Mouse (Mus musculus): Measurements from ENCODE around the gene Btbd16.

The Btbd16 gene

GRCm38 (mm10) chr7:130768151-130768550 lies 5.7 kb upstream of the Btbd16 start:
- DNase-seq (ENCODE audit: low spot score in 2 of 2) = no peak

GRCm38 (mm10) chr7:130770707-130771106 lies 3.2 kb upstream of the Btbd16 start:
- DNase-seq (ENCODE audit: low spot score in 2 of 2) = peak; percentile 79 to 87

DNA sequence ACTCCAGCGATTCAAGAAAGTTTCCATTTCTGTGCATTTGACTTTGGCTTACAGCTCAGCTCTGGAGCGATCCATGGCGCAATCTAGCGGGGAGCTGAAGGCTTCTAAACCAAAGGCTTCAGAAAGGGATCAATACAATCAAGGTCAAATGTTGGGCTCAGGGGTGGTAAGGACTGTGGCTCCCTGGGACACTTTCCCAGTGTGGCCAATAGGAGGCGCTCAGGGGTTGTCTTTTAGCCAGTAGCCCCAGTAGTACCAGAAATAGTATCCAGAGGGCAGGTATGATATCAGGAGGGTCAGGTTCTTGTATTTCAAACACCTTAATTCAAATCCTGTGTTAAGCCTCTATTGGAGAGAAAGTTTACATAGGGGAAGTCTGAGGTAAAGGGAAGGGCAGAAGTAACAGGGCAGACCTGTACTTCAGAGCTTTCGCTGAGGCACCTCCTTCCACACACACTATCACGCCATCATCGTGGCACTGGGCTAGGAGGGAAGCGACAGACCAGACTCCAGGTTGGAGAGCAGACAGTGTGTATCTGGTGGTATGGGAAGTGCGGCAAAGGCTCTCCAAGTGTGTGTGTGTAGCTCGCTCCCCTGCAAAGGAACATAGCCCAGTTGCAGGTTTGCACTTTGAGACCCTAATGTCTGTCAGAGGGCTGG lies 568 bp upstream of the Btbd16 start:
- no peak for DNase-seq (ENCODE audit: low spot score in 2 of 2)

GRCm38 (mm10) chr7:130780866-130781419 lies 7.1 kb downstream of the Btbd16 start:
- no peak for DNase-seq (ENCODE audit: low spot score in 2 of 2)

GRCm38 (mm10) chr7:130782501-130783050 lies 8.7 kb downstream of the Btbd16 start:
- DNase-seq (ENCODE audit: low spot score in 2 of 2) = no peak

DNA sequence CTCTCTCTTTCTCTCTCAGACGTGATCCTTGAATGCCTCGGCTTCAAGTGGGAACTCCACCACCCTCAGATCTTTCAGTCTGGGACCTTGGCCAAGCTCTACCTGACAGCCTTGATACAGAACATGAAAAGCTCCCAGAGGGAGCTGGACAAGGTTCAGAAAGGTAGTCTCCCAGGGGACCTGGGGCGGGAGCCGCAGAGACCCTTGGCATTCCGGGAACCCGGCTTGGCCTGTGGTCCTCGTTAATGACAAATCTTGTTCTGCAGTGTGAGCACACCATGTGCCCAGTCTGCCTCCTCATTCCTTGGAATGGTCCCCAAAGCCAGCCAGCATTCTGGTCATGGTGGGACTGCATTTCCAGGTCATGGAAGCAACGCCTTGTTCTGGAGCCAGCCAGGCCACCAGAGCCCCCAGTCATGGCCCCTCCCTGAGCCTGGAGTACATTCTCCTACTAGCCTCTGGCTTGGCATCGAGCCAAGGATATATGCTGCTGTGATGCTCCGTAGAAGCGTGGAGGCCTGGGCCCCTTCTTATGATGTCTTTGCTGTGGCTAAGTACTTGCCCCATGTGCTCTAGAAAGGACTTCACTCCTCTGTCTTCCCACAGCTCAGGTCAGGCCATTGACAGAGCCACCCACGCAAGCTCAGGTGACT lies 12.2 kb downstream of the Btbd16 start:
- no peak for DNase-seq (ENCODE audit: low spot score in 2 of 2)

DNA sequence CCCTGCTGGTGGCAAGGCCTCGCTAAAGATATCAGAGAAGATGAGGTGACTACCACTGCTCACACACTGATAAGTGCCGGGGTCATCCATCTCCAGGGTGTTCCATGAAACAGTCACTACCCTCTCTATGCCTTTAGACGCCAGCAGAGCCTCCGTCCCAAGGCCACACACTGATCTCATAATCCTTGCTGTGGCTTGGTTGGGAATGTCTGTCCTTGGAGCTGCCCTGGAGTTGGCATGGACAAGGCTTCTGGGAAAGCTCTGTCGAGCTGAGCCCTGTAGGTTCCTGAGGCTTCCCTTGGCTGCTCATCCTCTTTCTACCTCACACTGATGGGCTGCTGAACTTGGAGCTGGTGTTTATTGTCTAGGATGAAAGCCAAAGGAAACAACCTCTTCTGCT lies 12.8 kb downstream of the Btbd16 start:
- DNase-seq (ENCODE audit: low spot score in 2 of 2) = no peak

DNA sequence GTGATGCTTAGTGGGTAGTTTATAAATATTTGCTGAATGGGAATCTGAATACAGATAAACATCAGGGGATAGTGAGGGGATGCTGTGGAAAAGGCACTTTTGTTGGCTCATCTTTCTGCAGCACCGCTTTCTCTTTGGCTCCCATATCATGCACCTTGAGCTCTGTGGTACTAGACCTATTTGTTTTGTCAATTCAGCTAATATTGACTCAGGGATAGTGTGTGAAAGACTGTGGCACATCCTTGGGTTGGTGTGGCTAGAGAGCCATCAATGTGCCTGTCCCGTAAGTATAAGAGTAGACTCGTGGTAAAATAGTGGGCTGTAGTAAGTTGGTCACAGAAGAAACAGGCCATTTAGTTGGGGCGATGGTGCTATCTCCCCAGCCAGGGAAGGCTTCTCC lies 13.7 kb downstream of the Btbd16 start:
- no peak for DNase-seq (ENCODE audit: low spot score in 2 of 2)

DNA sequence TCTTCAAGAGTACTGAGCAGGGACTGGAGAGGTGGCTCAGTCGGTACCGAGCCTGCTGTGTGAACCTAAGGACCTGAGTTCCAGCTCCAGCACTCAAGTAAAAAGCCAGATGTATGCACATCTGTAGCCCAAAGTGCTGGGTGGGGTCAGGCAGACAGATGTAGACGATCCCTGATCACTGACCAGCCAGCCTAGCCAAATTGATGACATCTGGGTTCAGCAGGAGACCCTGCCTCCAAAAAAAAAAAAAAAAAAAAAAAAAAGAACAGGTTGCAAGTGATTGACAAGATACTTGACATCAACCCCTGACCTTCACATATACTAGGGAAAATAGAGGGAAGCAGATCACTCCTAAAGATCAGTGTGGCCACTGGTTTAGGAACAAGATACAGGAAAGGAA lies 15.1 kb downstream of the Btbd16 start:
- DNase-seq (ENCODE audit: low spot score in 2 of 2) = no peak

GRCm38 (mm10) chr7:130789456-130789855 lies 15.6 kb downstream of the Btbd16 start:
- no peak for DNase-seq (ENCODE audit: low spot score in 2 of 2)

- DNase-seq (ENCODE audit: low spot score in 2 of 2) = no peak
Observed at GRCm38 (mm10) chr7:130793671-130794070, 19.8 kb downstream of the Btbd16 start.

DNA sequence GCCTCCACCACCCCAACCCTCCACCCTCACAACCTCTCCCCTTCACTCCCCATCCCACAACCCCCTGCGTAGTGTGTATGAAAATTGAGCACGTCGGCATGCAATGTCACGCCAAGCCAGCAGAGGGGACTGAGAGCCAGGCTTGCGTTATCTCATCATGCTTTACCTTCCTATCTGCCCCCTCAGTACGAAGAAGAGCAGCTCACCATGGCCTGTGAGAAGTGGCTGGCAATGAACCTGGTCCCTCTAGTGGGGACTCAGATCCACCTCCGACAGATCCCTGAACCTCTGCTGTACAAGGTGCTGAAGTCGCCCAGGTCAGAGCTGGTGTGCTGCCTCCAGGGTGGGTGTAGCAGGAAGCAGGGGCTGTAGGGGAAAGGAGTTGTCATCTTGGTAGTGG lies 22.9 kb downstream of the Btbd16 start:
- DNase-seq (ENCODE audit: low spot score in 2 of 2) = no peak

- DNase-seq (ENCODE audit: low spot score in 2 of 2) = no peak
Observed at GRCm38 (mm10) chr7:130797524-130797923, 23.7 kb downstream of the Btbd16 start.

GRCm38 (mm10) chr7:130799418-130799817 lies 25.5 kb downstream of the Btbd16 start:
- DNase-seq (ENCODE audit: low spot score in 2 of 2) = no peak

GRCm38 (mm10) chr7:130800681-130801080 lies 26.8 kb downstream of the Btbd16 start:
- no peak for DNase-seq (ENCODE audit: low spot score in 2 of 2)

- DNase-seq (ENCODE audit: low spot score in 2 of 2) = no peak
Observed at GRCm38 (mm10) chr7:130801811-130802210, 27.9 kb downstream of the Btbd16 start.

DNA sequence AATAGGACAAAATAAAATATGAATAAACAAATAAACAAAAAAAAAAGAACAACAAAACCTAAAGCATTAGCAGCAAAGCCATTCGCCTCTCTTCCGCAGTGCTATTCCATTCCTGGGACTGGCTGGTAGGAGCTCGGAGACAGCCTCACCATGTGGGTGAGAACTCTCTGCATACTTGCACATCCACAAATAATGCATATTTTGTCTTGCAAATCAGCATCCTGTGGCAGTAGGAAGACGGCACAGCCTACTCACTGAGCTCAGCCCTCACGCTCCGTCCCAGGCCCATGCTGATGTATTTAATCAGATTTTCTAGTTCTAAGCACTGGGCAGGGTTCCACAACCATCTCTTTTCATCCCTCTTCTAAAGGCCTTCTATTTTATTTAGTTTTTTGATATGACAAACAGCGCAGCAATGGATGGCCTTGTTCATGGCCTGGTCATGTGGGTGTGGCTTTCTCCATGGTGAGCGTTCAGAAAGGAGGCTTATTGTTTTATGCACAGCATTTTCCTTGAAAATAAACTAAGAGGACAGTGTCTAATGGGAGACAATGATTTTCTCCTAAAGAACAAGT lies 29.5 kb downstream of the Btbd16 start:
- no peak for DNase-seq (ENCODE audit: low spot score in 2 of 2)

- no peak for DNase-seq (ENCODE audit: low spot score in 2 of 2)
Observed at GRCm38 (mm10) chr7:130804991-130805390, 31.1 kb downstream of the Btbd16 start.

GRCm38 (mm10) chr7:130807749-130808148 lies 33.9 kb downstream of the Btbd16 start:
- DNase-seq (ENCODE audit: low spot score in 2 of 2) = peak; percentile 51 to 58

DNA sequence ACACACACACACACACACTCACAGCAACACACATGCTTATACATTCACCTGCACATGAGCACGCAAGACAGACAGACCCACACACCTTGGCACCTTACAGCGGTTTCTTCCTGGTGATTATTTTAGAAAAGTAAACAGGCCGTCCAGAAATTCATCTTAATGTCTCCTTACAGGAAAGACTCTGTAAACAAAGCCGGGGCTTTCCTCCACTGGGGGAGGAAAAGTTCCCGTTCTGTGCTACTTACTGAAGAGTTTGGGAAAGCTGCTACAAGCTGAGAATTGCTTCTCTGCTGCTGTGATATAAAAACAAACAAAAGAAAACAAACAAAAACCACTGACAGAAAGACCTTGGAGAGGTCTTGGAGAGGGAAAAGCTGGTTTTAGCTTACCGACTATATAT lies 34.8 kb downstream of the Btbd16 start:
- no peak for DNase-seq (ENCODE audit: low spot score in 2 of 2)

DNA sequence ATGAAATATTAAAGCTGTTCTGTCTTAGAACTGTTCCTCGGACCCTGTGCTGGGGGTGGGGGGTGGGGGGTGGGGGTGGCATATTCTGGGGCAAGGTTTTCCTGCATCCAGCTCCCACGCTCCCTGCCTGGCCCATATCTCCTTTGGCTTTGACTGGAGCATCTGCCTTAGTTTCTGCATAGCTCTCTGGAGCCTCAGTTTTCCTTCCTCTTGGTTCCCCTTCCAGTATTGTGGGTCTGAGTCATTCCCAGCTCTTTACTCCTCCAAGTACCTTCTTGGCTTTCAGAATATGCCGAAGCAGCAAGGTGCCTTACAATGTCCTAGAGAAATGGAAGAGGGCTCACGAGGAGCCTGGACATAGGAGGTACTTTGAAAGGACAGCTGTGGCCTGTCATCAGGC lies 36.4 kb downstream of the Btbd16 start:
- no peak for DNase-seq (ENCODE audit: low spot score in 2 of 2)

DNA sequence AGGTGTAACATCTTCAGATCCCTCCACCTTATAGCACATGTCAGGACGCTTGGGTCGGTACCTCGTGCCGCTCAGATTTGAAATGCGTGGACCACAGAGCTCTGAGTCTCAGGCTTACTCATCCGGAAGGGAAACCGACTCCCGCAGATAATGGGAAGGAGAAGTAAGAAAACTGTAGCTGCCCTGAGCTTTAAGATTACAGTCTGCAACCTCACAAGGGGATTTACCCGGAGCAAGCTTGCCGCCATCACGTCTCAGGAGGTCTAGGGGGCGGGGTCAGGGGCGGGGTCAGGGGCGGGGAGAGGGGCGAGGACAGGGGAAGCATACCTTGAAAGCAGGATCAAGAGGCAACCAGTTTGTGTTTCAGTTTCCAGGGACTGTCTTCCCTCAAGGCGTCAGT lies 38.5 kb downstream of the Btbd16 start:
- DNase-seq (ENCODE audit: low spot score in 2 of 2) = no peak

GRCm38 (mm10) chr7:130815601-130816000 lies 41.7 kb downstream of the Btbd16 start:
- no peak for DNase-seq (ENCODE audit: low spot score in 2 of 2)

All from right cerebral cortex, postnatal 10 days (tissue).